Mouse (Mus musculus) forebrain, embryonic 11.5 days (tissue): Measurements from ENCODE around the gene Comp. TPM values are rescaled to one million over a fixed set of nuclear protein-coding genes. Genes with fewer than 3 reads are reported as not detected.
A peak's percentile ranks its signal among the peaks of the same experiment; 100 is the strongest.

Source experiments
- ATAC-seq: fragments of 200-750 bp; cut with Nextera tagmentation; replicated peaks from 2 replicates; pipeline ENCODE4 v1.8.0; 2017; ENCODE audit warnings: moderate TSS enrichment; ENCODE audit not compliant: low FRiP score
- DNase-seq: peaks from one replicate; pipeline ENCODE4 v3.0.0-alpha.2; 2017; ENCODE audit warnings: low spot score
- H3K27ac ChIP-seq: fragments of 300-500 bp; sonication (generic); 2 replicates; pipeline ENCODE4 v1.5.1; 2014; ENCODE audit warnings: low read depth, low read length
- H3K27me3 ChIP-seq: fragments of 300-500 bp; sonication (generic); 2 replicates; pipeline ENCODE4 v1.6.1; 2014; ENCODE audit warnings: mild to moderate bottlenecking, low read length, mixed read lengths; ENCODE audit not compliant: control insufficient read depth, insufficient read depth
- H3K36me3 ChIP-seq: fragments of 300-500 bp; sonication (generic); 2 replicates; pipeline ENCODE4 v1.6.1; 2014; ENCODE audit warnings: mild to moderate bottlenecking, low read length, moderate library complexity, mixed read lengths; ENCODE audit not compliant: control insufficient read depth, insufficient read depth
- H3K4me1 ChIP-seq: fragments of 300-500 bp; sonication (generic); replicated peaks from 2 replicates; pipeline ENCODE4 v1.6.1; 2014; ENCODE audit warnings: low read length, mixed read lengths; ENCODE audit not compliant: control insufficient read depth, insufficient read depth
- H3K4me2 ChIP-seq: fragments of 300-500 bp; sonication (generic); 2 replicates; pipeline ENCODE4 v1.6.1; 2014; ENCODE audit warnings: low read depth, mild to moderate bottlenecking, low read length, moderate library complexity, mixed read lengths; ENCODE audit not compliant: severe bottlenecking
- H3K4me3 ChIP-seq: fragments of 300-500 bp; sonication (generic); 2 replicates; pipeline ENCODE4 v1.5.1; 2014; ENCODE audit warnings: low read depth, low read length
- H3K9ac ChIP-seq: fragments of 300-500 bp; sonication (generic); 2 replicates; pipeline ENCODE4 v1.6.1; 2014; ENCODE audit warnings: low read length
- H3K9me3 ChIP-seq: fragments of 300-500 bp; sonication (generic); 2 replicates; pipeline ENCODE4 v1.6.1; 2016; ENCODE audit warnings: low read length, mixed read lengths; ENCODE audit not compliant: control insufficient read depth
- WGBS: fragments of 180-500 bp; shearing (Covaris S2); extraction: QIAGEN DNeasy Blood & Tissue Kit; methylation state at CpG from one replicate; pipeline ENCODE4 v1.1.7; 2014; 5-methylcytosine and 5-hydroxymethylcytosine counted together
- polyA plus RNA-seq: library from polyadenylated mRNA; unstranded; fragments of >200 nt; fragmentation: Nextera tagmentation; extraction: Ambion mirVana; gene quantifications from 2 replicates; pipeline ENCODE4 v1.2.1, GENCODE M21; 2014

Gene Comp
- polyA plus RNA-seq, 1 experiment from 2014 or later: 0.56 TPM

- Histone ChIP-seq H3K27me3 (no peaks in the 10 kb centered on the region), H3K36me3 (no peaks in the 10 kb centered on the region; the same call in 1 of the 2 replicates), H3K4me1 (peaks cover 19% of the 10 kb centered on the region), H3K27ac (no peak overlapping the region), H3K9ac (no peak overlapping the region), H3K4me2 (no peak overlapping the region), H3K4me3 (no peak overlapping the region), H3K9me3 (no peaks in the 10 kb centered on the region)
- DNase-seq: no peak
- no peak for ATAC-seq
- WGBS: 76% methylated on average over 1 of the region's 1 CpGs
These were observed 25.4 kb upstream of the Comp start for GRCm38 (mm10) chr8:70347860-70348420.

GRCm38 (mm10) chr8:70351035-70351999, 22.0 kb upstream of the Comp start:
- H3K36me3 ChIP-seq: no peaks in the 10 kb centered on the region; the same call in 1 of the 2 replicates
- H3K4me3 ChIP-seq: peak overlapping the region; percentile 99
- H3K4me2 ChIP-seq: peak overlapping the region; percentile 99
- DNase-seq (no peak), ATAC-seq (no peak)
- 61% methylated on average over 15 of the region's 15 CpGs for WGBS
- no peaks in the 10 kb centered on the region for H3K9me3 ChIP-seq
- H3K27me3 ChIP-seq: no peaks in the 10 kb centered on the region
- H3K27ac ChIP-seq: no peak overlapping the region
- H3K4me1 ChIP-seq: peaks cover 22% of the 10 kb centered on the region
- peak overlapping the region; percentile 96 for H3K9ac ChIP-seq

GRCm38 (mm10) chr8:70352000-70352384, 21.4 kb upstream of the Comp start:
- no peak overlapping the region for H3K27ac ChIP-seq
- H3K4me2 ChIP-seq: peak overlapping the region; percentile 99
- H3K36me3 ChIP-seq: no peaks in the 10 kb centered on the region; the same call in 1 of the 2 replicates

GRCm38 (mm10) chr8:70352657-70353151, 20.7 kb upstream of the Comp start:
- under 1% methylated on average over 61 of the region's 64 CpGs for WGBS
- H3K9me3 ChIP-seq: no peaks in the 10 kb centered on the region
- peak overlapping the region; percentile 96 for H3K9ac ChIP-seq
- H3K36me3 ChIP-seq: no peaks in the 10 kb centered on the region; the same call in 1 of the 2 replicates
- H3K27ac ChIP-seq: peak overlapping the region; percentile 78
- peak overlapping the region; percentile 99 for H3K4me2 ChIP-seq
- DNase-seq (no peak), ATAC-seq (peak; percentile 57)
- H3K4me3 ChIP-seq: peak overlapping the region; percentile 99
- peaks cover 22% of the 10 kb centered on the region for H3K4me1 ChIP-seq
- H3K27me3 ChIP-seq: no peaks in the 10 kb centered on the region

More at GRCm38 (mm10) chr8:70352000-70352384, 21.4 kb upstream of the Comp start:
- Histone ChIP-seq H3K9ac (peak overlapping the region; percentile 96), H3K27me3 (no peaks in the 10 kb centered on the region), H3K9me3 (no peaks in the 10 kb centered on the region), H3K4me3 (peak overlapping the region; percentile 99), H3K4me1 (peaks cover 22% of the 10 kb centered on the region)
- ATAC-seq (no peak), DNase-seq (no peak)
- WGBS: 40% methylated on average over 3 of the region's 3 CpGs

- H3K27me3 ChIP-seq: no peaks in the 10 kb centered on the region
- ATAC-seq (peak; percentile 90), DNase-seq (peak; percentile 99)
- no peaks in the 10 kb centered on the region for H3K9me3 ChIP-seq
- no peaks in the 10 kb centered on the region; the same call in 1 of the 2 replicates for H3K36me3 ChIP-seq
- H3K4me2 ChIP-seq: peak within 1 kb of the TSS; percentile 99
- peak within 1 kb of the TSS; percentile 96 for H3K9ac ChIP-seq
- H3K4me3 ChIP-seq: peak within 1 kb of the TSS; percentile 99
- peak within 1 kb of the TSS; percentile 78 for H3K27ac ChIP-seq
- peaks cover 22% of the 10 kb centered on the region for H3K4me1 ChIP-seq
- WGBS: under 1% methylated on average over 69 of the region's 69 CpGs
These were observed 20.1 kb upstream of the Comp start, which contains the start of gene Upf1 for GRCm38 (mm10) chr8:70353194-70353817. Gene Upf1, minus strand, starts transcription at chr8:70353278.

- ATAC-seq (no peak), DNase-seq (no peak)
- H3K4me2 ChIP-seq: peak overlapping the region; percentile 99
- H3K27ac ChIP-seq: peak overlapping the region; percentile 46; the same call in 1 of the 2 replicates
- peak overlapping the region; percentile 58 for H3K9ac ChIP-seq
- H3K9me3 ChIP-seq: no peaks in the 10 kb centered on the region
- H3K36me3 ChIP-seq: no peaks in the 10 kb centered on the region; the same call in 1 of the 2 replicates
- H3K27me3 ChIP-seq: no peaks in the 10 kb centered on the region
- peaks cover 20% of the 10 kb centered on the region for H3K4me1 ChIP-seq
- peak overlapping the region; percentile 99; the same call in 1 of the 2 replicates for H3K4me3 ChIP-seq
- 63% methylated on average over 4 of the region's 4 CpGs for WGBS
These were observed 19.4 kb upstream of the Comp start for GRCm38 (mm10) chr8:70354004-70354403.

GRCm38 (mm10) chr8:70356111-70356510, 17.2 kb upstream of the Comp start:
- H3K4me1 ChIP-seq: peaks cover 14% of the 10 kb centered on the region
- H3K4me2 ChIP-seq: no peak overlapping the region
- 85% methylated on average over 1 of the region's 1 CpGs for WGBS
- no peak overlapping the region for H3K27ac ChIP-seq
- no peaks in the 10 kb centered on the region for H3K27me3 ChIP-seq
- H3K9ac ChIP-seq: no peak overlapping the region
- H3K9me3 ChIP-seq: no peaks in the 10 kb centered on the region
- H3K4me3 ChIP-seq: no peak overlapping the region
- ATAC-seq (no peak), DNase-seq (no peak)
- no peaks in the 10 kb centered on the region for H3K36me3 ChIP-seq

- H3K4me3 ChIP-seq: no peak overlapping the region
- no peak for DNase-seq
- H3K36me3 ChIP-seq: no peaks in the 10 kb centered on the region
- 33% methylated on average over 3 of the region's 3 CpGs for WGBS
- no peak overlapping the region for H3K9ac ChIP-seq
- no peaks in the 10 kb centered on the region for H3K4me1 ChIP-seq
- no peaks in the 10 kb centered on the region for H3K9me3 ChIP-seq
- H3K27me3 ChIP-seq: no peaks in the 10 kb centered on the region
- no peak overlapping the region for H3K27ac ChIP-seq
- H3K4me2 ChIP-seq: no peak overlapping the region
- no peak for ATAC-seq
These were observed 13.9 kb upstream of the Comp start for GRCm38 (mm10) chr8:70359411-70359810.
